Comparison of ENCODE assay signal across 29 mouse cellular contexts in the genomic region with DNA sequence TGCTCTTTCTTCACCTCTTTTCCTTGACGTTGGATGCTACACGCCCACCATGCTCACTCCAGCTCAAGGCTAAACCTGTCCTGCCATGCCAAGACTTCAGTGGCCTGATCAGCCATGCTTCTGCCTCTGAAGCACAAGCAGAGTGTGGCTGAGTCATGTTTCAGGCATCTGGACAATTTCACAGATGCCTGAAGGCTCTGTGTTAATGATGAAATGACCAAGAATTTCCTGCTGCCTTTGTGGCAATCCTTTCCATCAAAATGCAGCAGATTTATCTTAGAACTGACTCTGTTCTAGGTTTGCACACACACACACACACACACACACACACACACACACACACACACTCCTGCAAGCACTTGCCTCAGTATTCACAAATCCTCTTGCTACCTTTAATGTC. TPM values are rescaled to one million over a fixed set of nuclear protein-coding genes. Genes with fewer than 3 reads are reported as not detected.
DNase-seq lines count a peak whose midpoint lies in the region; ATAC-seq and TF ChIP-seq lines count a peak whose summit lies in the region.
"Had no signal": no experiment of that assay in that cellular context is flagged by ENCODE, and none has a peak within 500 bp of the region (broad histone marks: within the 10 kb centered on the region; RNA-seq: fewer than 3 reads in every experiment).

No protein-coding gene starts in this region.

- no peaks in the 10 kb centered on the region for H3K9me3 ChIP-seq in embryonic facial prominence, embryonic 11.5 days (replicated peaks; ENCODE audit: control insufficient read depth, low read length)
- no peaks in the 10 kb centered on the region for H3K9me3 ChIP-seq in embryonic facial prominence, embryonic 10.5 days
- H3K9me3 ChIP-seq in lung, postnatal 0 days (ENCODE audit: low read length), result no peaks in the 10 kb centered on the region
- H3K9me3 ChIP-seq: embryonic facial prominence, embryonic 13.5 days; forebrain, embryonic 10.5 days; hindbrain, embryonic 10.5 days; neural tube, embryonic 12.5 days had no signal

- H3K9ac ChIP-seq in embryonic facial prominence, embryonic 11.5 days (replicated peaks; ENCODE audit: low read length), result no peak overlapping the region
- H3K9ac ChIP-seq in lung, postnatal 0 days (replicated peaks; ENCODE audit: low read depth), result no peak overlapping the region
- H3K9ac ChIP-seq: embryonic facial prominence, embryonic 13.5 days; liver, postnatal 0 days; neural tube, embryonic 12.5 days had no signal

- no peak for TF ChIP-seq CTCF in lung, postnatal 0 days (IDR thresholded peaks at IDR 0.05)

- no peaks in the 10 kb centered on the region for H3K27me3 ChIP-seq in embryonic facial prominence, embryonic 11.5 days (ENCODE audit: control insufficient read depth, insufficient read depth, low read length)
- H3K27me3 ChIP-seq in embryonic facial prominence, embryonic 10.5 days (replicated peaks; ENCODE audit: low read depth, poor library complexity, severe bottlenecking), result no peaks in the 10 kb centered on the region
- no peaks in the 10 kb centered on the region for H3K27me3 ChIP-seq in lung, postnatal 0 days (replicated peaks; ENCODE audit: insufficient read depth, low read length)
- H3K27me3 ChIP-seq: embryonic facial prominence, embryonic 13.5 days; neural tube, embryonic 12.5 days had no signal

- no peak overlapping the region for H3K27ac ChIP-seq in embryonic facial prominence, embryonic 11.5 days (replicated peaks; ENCODE audit: low read depth, low read length)
- no peak overlapping the region for H3K27ac ChIP-seq in embryonic facial prominence, embryonic 10.5 days (replicated peaks)
- H3K27ac ChIP-seq in lung, postnatal 0 days (ENCODE audit: low read length), result no peak overlapping the region
- H3K27ac ChIP-seq: embryonic facial prominence, embryonic 13.5 days; forebrain, embryonic 10.5 days; heart, adult 2 months; hindbrain, embryonic 10.5 days; neural tube, embryonic 12.5 days had no signal

- no peak overlapping the region for H3K4me2 ChIP-seq in embryonic facial prominence, embryonic 11.5 days (ENCODE audit: low read depth, low read length)
- H3K4me2 ChIP-seq in lung, postnatal 0 days (replicated peaks; ENCODE audit: low read depth, low read length), result no peak overlapping the region
- H3K4me2 ChIP-seq: embryonic facial prominence, embryonic 13.5 days; midbrain, embryonic 11.5 days; neural tube, embryonic 12.5 days had no signal

- WGBS in embryonic facial prominence, embryonic 11.5 days, result 66% methylated on average over 2 of the region's 2 CpGs
- 78% methylated on average over 2 of the region's 2 CpGs for WGBS in embryonic facial prominence, embryonic 10.5 days
- WGBS in lung, postnatal 0 days, result 55% methylated on average over 2 of the region's 2 CpGs

- H3K4me3 ChIP-seq in embryonic facial prominence, embryonic 11.5 days (ENCODE audit: low read depth, low read length), result no peak overlapping the region
- H3K4me3 ChIP-seq in embryonic facial prominence, embryonic 10.5 days, result no peak overlapping the region
- H3K4me3 ChIP-seq in lung, postnatal 0 days (ENCODE audit: low read depth, low read length), result no peak overlapping the region
- H3K4me3 ChIP-seq: embryonic facial prominence, embryonic 13.5 days; forebrain, embryonic 10.5 days; heart, adult 2 months; hindbrain, embryonic 10.5 days; neural tube, embryonic 12.5 days had no signal

- H3K4me1 ChIP-seq in embryonic facial prominence, embryonic 11.5 days (ENCODE audit: control insufficient read depth, insufficient read depth, low read length), result no peaks in the 10 kb centered on the region
- H3K4me1 ChIP-seq in embryonic facial prominence, embryonic 10.5 days, result no peaks in the 10 kb centered on the region
- no peaks in the 10 kb centered on the region for H3K4me1 ChIP-seq in lung, postnatal 0 days (ENCODE audit: insufficient read depth, low read depth, low read length)
- H3K4me1 ChIP-seq: embryonic facial prominence, embryonic 13.5 days; forebrain, embryonic 10.5 days; hindbrain, embryonic 10.5 days; neural tube, embryonic 12.5 days had no signal

- no peaks in the 10 kb centered on the region for H3K36me3 ChIP-seq in embryonic facial prominence, embryonic 11.5 days (replicated peaks; ENCODE audit: control insufficient read depth, insufficient read depth, low read depth, low read length)
- no peaks in the 10 kb centered on the region for H3K36me3 ChIP-seq in embryonic facial prominence, embryonic 10.5 days (replicated peaks)
- no peaks in the 10 kb centered on the region for H3K36me3 ChIP-seq in lung, postnatal 0 days (ENCODE audit: insufficient read depth, low read length)
- H3K36me3 ChIP-seq: embryonic facial prominence, embryonic 13.5 days; forebrain, embryonic 10.5 days; hindbrain, embryonic 10.5 days; neural tube, embryonic 12.5 days had no signal

- intact Hi-C loops in left cerebral cortex, postnatal 36 days (cut with DNase I), result loop anchor here (10.0 kb wide), 1 partner anchor 271 kb away; the partner anchor contains the start of gene Lce1g

- peak; percentile 15 for DNase-seq in embryonic facial prominence, embryonic 11.5 days (ENCODE audit: low spot score)
- no peak for DNase-seq in embryonic facial prominence, embryonic 10.5 days (ENCODE audit: low spot score)
- DNase-seq in lung, postnatal 0 days (ENCODE audit: low spot score), result peak; percentile 8
- DNase-seq in lung, postnatal 14 days, result no peak
- DNase-seq in NIH3T3 (ENCODE audit: low read depth), result peak; percentile 19
- peak; percentile 39 for DNase-seq in fibroblast of lung, adult 2 months (ENCODE audit: low read depth)
- no peak for DNase-seq in cerebellum, adult 11-12 months
- no peak for DNase-seq in left cerebral cortex, postnatal 36 days (ENCODE audit: low spot score in 2 of 2)
- DNase-seq: adrenal gland, adult 8-10 months; B cell, adult 2 months; cerebellum, adult 11 months; cerebellum, postnatal 25 days; gastrocnemius, postnatal 14 days; heart, adult 2 months; kidney, adult 18-20 months; kidney, postnatal 10 days; liver; liver, postnatal 0 days; spleen, adult 18-20 months; thymus, postnatal 4 days had no signal

- ATAC-seq in embryonic facial prominence, embryonic 11.5 days (replicated peaks; ENCODE audit: insufficient number of reproducible peaks, low FRiP score, low TSS enrichment, low read depth), result no peak
- 0 out of 2 replicates have a peak, but pooled peaks have one; percentile 25 for ATAC-seq in lung, postnatal 0 days
- ATAC-seq: liver, postnatal 0 days had no signal

- TF ChIP-seq EP300 in lung, postnatal 0 days (IDR thresholded peaks at IDR 0.05), result no peak

RNA-seq across cellular contexts. Expression of gene Lce1m, which starts 6.6 kb away (rescaled TPM):
- not detected in 2 replicates for polyA plus RNA-seq in embryonic facial prominence, embryonic 11.5 days (2014; fragmentation: Nextera tagmentation; extraction: Ambion mirVana)
- polyA plus RNA-seq in embryonic facial prominence, embryonic 10.5 days (2016; fragmentation: Nextera tagmentation; extraction: Ambion mirVana), result not detected in 2 replicates
- polyA plus RNA-seq in lung, postnatal 0 days (2015; fragmentation: Nextera tagmentation; extraction: Ambion mirVana), result not detected in 2 replicates
- not detected for total RNA-seq in left cerebral cortex, postnatal 36 days (2021)
- total RNA-seq: adrenal gland, adult 8-10 months; gastrocnemius, postnatal 14 days; heart, adult 2 months; layer of hippocampus, adult 18-20 months; layer of hippocampus, postnatal 25 days; left cerebral cortex, postnatal 14 days had no signal
- polyA plus RNA-seq: embryonic facial prominence, embryonic 13.5 days; forebrain, embryonic 10.5 days; heart, adult 2 months; heart, embryonic 16.5 days; hindbrain, embryonic 10.5 days; liver, postnatal 0 days; midbrain, embryonic 11.5 days; neural tube, embryonic 12.5 days had no signal

RNA-seq across cellular contexts. Expression of gene Crct1, which starts 10.0 kb away (rescaled TPM):
- polyA plus RNA-seq in embryonic facial prominence, embryonic 11.5 days (2014; fragmentation: Nextera tagmentation; extraction: Ambion mirVana), result 0.70 TPM in 1 of 2 replicates, not detected in the other
- polyA plus RNA-seq in embryonic facial prominence, embryonic 10.5 days (2016; fragmentation: Nextera tagmentation; extraction: Ambion mirVana), result 0.36 TPM in 1 of 2 replicates, not detected in the other
- not detected in 2 replicates for polyA plus RNA-seq in lung, postnatal 0 days (2015; fragmentation: Nextera tagmentation; extraction: Ambion mirVana)
- not detected for total RNA-seq in left cerebral cortex, postnatal 36 days (2021)
- total RNA-seq: adrenal gland, adult 8-10 months; gastrocnemius, postnatal 14 days; heart, adult 2 months; layer of hippocampus, adult 18-20 months; layer of hippocampus, postnatal 25 days; left cerebral cortex, postnatal 14 days had no signal
- polyA plus RNA-seq: forebrain, embryonic 10.5 days; heart, adult 2 months; liver, postnatal 0 days had no signal

RNA-seq across cellular contexts. Expression of gene Lce3f, which starts 33.5 kb away (rescaled TPM):
- polyA plus RNA-seq in embryonic facial prominence, embryonic 11.5 days (2014; fragmentation: Nextera tagmentation; extraction: Ambion mirVana), result not detected in 2 replicates
- not detected in 2 replicates for polyA plus RNA-seq in embryonic facial prominence, embryonic 10.5 days (2016; fragmentation: Nextera tagmentation; extraction: Ambion mirVana)
- not detected in 2 replicates for polyA plus RNA-seq in lung, postnatal 0 days (2015; fragmentation: Nextera tagmentation; extraction: Ambion mirVana)
- not detected for total RNA-seq in left cerebral cortex, postnatal 36 days (2021)
- total RNA-seq: adrenal gland, adult 8-10 months; gastrocnemius, postnatal 14 days; heart, adult 2 months; layer of hippocampus, adult 18-20 months; layer of hippocampus, postnatal 25 days; left cerebral cortex, postnatal 14 days had no signal
- polyA plus RNA-seq: embryonic facial prominence, embryonic 13.5 days; forebrain, embryonic 10.5 days; heart, adult 2 months; heart, embryonic 16.5 days; hindbrain, embryonic 10.5 days; liver, postnatal 0 days; midbrain, embryonic 11.5 days; neural tube, embryonic 12.5 days had no signal

RNA-seq across cellular contexts. Expression of gene Gm4858, which starts 43.1 kb away (rescaled TPM):
- polyA plus RNA-seq in embryonic facial prominence, embryonic 11.5 days (2014; fragmentation: Nextera tagmentation; extraction: Ambion mirVana), result not detected in 2 replicates
- not detected in 2 replicates for polyA plus RNA-seq in embryonic facial prominence, embryonic 10.5 days (2016; fragmentation: Nextera tagmentation; extraction: Ambion mirVana)
- polyA plus RNA-seq in lung, postnatal 0 days (2015; fragmentation: Nextera tagmentation; extraction: Ambion mirVana), result not detected in 2 replicates
- not detected for total RNA-seq in left cerebral cortex, postnatal 36 days (2021)
- total RNA-seq: adrenal gland, adult 8-10 months; gastrocnemius, postnatal 14 days; heart, adult 2 months; layer of hippocampus, adult 18-20 months; layer of hippocampus, postnatal 25 days; left cerebral cortex, postnatal 14 days had no signal
- polyA plus RNA-seq: embryonic facial prominence, embryonic 13.5 days; forebrain, embryonic 10.5 days; heart, adult 2 months; heart, embryonic 16.5 days; hindbrain, embryonic 10.5 days; liver, postnatal 0 days; midbrain, embryonic 11.5 days; neural tube, embryonic 12.5 days had no signal

RNA-seq across cellular contexts. Expression of gene Lce3e, which starts 58.6 kb away (rescaled TPM):
- not detected in 2 replicates for polyA plus RNA-seq in embryonic facial prominence, embryonic 11.5 days (2014; fragmentation: Nextera tagmentation; extraction: Ambion mirVana)
- not detected in 2 replicates for polyA plus RNA-seq in embryonic facial prominence, embryonic 10.5 days (2016; fragmentation: Nextera tagmentation; extraction: Ambion mirVana)
- not detected in 2 replicates for polyA plus RNA-seq in lung, postnatal 0 days (2015; fragmentation: Nextera tagmentation; extraction: Ambion mirVana)
- total RNA-seq in left cerebral cortex, postnatal 36 days (2021), result not detected
- total RNA-seq: adrenal gland, adult 8-10 months; gastrocnemius, postnatal 14 days; heart, adult 2 months; layer of hippocampus, adult 18-20 months; layer of hippocampus, postnatal 25 days; left cerebral cortex, postnatal 14 days had no signal
- polyA plus RNA-seq: embryonic facial prominence, embryonic 13.5 days; forebrain, embryonic 10.5 days; heart, adult 2 months; heart, embryonic 16.5 days; hindbrain, embryonic 10.5 days; liver, postnatal 0 days; midbrain, embryonic 11.5 days; neural tube, embryonic 12.5 days had no signal

Comparison
In these comparisons a context has a peak if more than half of its experiments do, and no peak if none do; other contexts are left out.
1. DNase-seq: peak in embryonic facial prominence, embryonic 11.5 days (single experiment), lung, postnatal 0 days (single experiment), NIH3T3 (single experiment) and fibroblast of lung, adult 2 months (single experiment); none in embryonic facial prominence, embryonic 10.5 days (single experiment), lung, postnatal 14 days (single experiment), cerebellum, adult 11-12 months (single experiment) and left cerebral cortex, postnatal 36 days (0 of 2).